Mouse (Mus musculus): ENCODE results near the gene Hc. TPM values are rescaled to one million over a fixed set of nuclear protein-coding genes. Genes with fewer than 3 reads are reported as not detected.

The Hc gene
- polyA plus RNA-seq, 1 experiment from 2014 or later: 1.1 TPM

DNA sequence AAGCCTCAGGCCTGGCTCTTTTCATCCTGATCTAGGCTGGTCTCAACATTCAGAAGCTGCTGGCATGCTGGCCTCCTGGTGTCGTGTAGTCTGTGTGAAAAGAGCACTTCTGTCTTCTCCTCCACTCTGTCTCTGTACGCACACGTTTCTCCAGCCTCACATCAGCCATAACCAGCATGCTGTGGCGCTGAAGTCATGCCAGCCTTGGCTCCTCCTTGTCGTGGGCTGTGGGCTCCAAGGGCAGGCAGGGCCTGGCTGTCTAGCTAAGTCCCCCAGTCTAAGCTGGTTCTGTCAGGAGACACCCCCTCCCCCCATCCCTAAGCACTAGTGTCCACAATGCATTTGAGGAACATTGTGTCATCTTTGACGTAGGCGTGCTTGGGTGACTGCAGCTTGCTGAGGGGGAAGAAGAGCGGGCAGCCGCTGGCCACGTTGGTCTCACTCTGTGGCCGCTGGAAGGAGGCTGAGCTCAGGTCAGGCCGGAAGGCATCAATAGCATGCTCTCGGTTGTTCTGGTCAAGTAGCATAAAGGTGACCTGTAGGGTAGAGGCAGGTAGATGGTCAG, 117.6 kb downstream of the Hc start:
- no peaks in the 10 kb centered on the region for H3K4me1 ChIP-seq (ENCODE audit: control insufficient read depth, insufficient read depth, low read length)
- H3K27me3 ChIP-seq (ENCODE audit: control insufficient read depth, insufficient read depth, low read depth, low read length): no peaks in the 10 kb centered on the region
- H3K36me3 ChIP-seq (ENCODE audit: control insufficient read depth, insufficient read depth, low read length): no peaks in the 10 kb centered on the region
- H3K4me3 ChIP-seq (ENCODE audit: low read depth, low read length): no peak overlapping the region
- H3K27ac ChIP-seq (ENCODE audit: low read length): no peak overlapping the region
- H3K9ac ChIP-seq (ENCODE audit: low read depth, low read length): no peak overlapping the region
- H3K9me3 ChIP-seq (replicated peaks; ENCODE audit: control insufficient read depth, low read length, poor library complexity, severe bottlenecking): no peaks in the 10 kb centered on the region
- H3K4me2 ChIP-seq (ENCODE audit: low read length): no peak overlapping the region
- whole genome bisulfite sequencing: 82% methylated on average over 13 of the region's 13 CpGs
- no peak for ATAC-seq

DNA sequence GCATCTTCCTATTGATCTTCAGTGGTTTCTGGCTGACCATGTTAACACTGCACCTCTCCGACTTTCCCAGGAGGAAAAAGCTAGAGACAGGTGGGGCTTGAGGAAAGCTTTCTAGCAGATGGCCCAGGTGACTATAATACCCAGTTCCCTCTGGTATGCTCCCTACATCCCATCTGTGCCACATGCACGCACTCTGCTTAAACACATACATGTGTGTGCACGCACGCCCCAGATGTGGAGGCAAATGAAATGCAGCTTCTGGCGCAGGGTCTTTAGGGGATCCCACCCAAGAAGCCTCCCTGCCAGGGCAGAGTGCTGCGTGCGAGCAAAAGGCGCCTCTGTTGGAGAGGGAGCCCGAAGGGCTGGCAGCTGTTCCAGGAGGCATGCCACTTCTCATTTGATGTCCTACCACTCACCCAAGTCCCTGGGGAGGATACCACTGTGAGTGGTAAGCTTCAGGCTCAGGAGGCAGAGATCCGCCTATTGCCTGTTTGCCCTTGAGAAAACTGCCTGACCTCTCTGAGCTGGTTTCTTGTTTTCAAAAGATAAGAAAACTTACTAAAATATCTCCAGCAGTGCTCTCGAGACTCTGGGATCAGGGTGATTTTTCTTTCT, 120.1 kb downstream of the Hc start:
- no peaks in the 10 kb centered on the region for H3K27me3 ChIP-seq (ENCODE audit: control insufficient read depth, insufficient read depth, low read depth, low read length)
- no peak overlapping the region for H3K27ac ChIP-seq (ENCODE audit: low read length)
- H3K9ac ChIP-seq (ENCODE audit: low read depth, low read length): no peak overlapping the region
- no peaks in the 10 kb centered on the region for H3K36me3 ChIP-seq (ENCODE audit: control insufficient read depth, insufficient read depth, low read length)
- H3K4me1 ChIP-seq (ENCODE audit: control insufficient read depth, insufficient read depth, low read length): no peaks in the 10 kb centered on the region
- no peak for ATAC-seq
- no peak overlapping the region for H3K4me2 ChIP-seq (ENCODE audit: low read length)
- H3K4me3 ChIP-seq (ENCODE audit: low read depth, low read length): no peak overlapping the region
- H3K9me3 ChIP-seq (replicated peaks; ENCODE audit: control insufficient read depth, low read length, poor library complexity, severe bottlenecking): no peaks in the 10 kb centered on the region
- 68% methylated on average over 11 of the region's 11 CpGs for WGBS

DNA sequence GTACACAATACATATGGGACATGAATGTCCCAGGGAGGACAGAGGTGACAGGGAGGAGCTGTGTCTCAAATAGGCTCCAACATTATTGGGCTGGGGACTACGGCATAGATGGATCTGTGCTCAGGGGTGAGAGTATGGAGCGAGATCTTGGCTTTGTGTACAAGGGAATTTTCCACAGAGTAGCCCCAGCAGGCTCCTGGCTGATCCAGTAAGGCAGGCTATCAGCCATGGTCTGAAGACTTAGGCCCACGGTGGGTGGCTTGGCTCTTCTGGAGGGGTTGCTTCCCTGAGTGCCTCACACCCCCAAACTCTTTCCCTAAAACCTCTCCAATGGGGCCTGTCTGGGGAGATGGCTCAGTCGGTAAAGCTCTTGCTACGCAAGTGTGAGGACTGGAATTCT, 121.0 kb downstream of the Hc start:
- no peaks in the 10 kb centered on the region for H3K4me1 ChIP-seq (ENCODE audit: control insufficient read depth, insufficient read depth, low read length)
- no peaks in the 10 kb centered on the region for H3K9me3 ChIP-seq (replicated peaks; ENCODE audit: control insufficient read depth, low read length, poor library complexity, severe bottlenecking)
- H3K27ac ChIP-seq (ENCODE audit: low read length): no peak overlapping the region
- no peaks in the 10 kb centered on the region for H3K36me3 ChIP-seq (ENCODE audit: control insufficient read depth, insufficient read depth, low read length)
- no peak for ATAC-seq
- no peak overlapping the region for H3K9ac ChIP-seq (ENCODE audit: low read depth, low read length)
- no peak overlapping the region for H3K4me3 ChIP-seq (ENCODE audit: low read depth, low read length)
- 86% methylated on average over 5 of the region's 5 CpGs for WGBS
- no peaks in the 10 kb centered on the region for H3K27me3 ChIP-seq (ENCODE audit: control insufficient read depth, insufficient read depth, low read depth, low read length)
- no peak overlapping the region for H3K4me2 ChIP-seq (ENCODE audit: low read length)

DNA sequence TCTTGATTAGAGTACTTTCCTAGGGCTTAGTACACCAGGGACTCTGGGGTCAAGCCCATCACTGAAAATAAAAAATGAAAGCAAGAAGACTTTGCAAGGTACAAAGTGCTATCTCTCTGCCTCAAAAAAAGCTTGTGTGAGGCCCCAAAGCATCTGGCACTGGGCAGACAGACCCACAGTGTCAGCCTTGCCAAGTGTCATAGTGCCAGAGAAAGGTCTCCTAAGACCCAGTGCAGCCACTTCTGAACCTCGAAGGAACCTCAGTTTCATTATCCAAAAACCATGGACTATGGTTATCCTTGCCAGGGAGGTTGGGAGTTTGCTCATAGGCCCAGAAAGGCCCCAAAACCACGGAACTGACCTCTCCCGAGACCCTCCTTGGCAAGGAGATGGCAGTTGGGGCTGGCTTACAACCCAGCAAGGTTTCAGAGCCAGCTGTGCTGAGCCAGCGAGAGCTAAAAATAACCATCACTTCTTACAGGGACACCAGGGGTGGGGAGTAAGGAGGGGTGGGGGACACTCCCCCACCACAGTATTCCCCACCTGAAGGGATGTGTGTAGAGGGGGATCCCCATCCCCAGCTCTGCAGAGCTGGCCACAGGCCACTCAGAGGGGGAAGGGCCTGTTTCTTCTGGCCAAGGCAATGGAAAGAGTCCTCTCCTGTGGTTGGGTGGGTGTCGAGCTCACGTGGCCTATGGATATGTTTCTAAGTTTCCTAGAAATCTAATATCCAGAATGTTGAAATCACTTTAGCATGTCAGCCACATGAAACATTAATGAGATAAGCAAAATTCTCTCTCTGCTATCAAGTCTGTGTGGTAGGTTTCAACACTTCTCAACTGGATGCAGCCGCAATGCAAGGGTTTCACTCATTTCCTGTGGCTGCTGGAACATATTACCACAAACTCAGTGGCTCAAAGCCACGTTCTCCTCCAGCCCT, 122.7 kb downstream of the Hc start:
- no peaks in the 10 kb centered on the region for H3K4me1 ChIP-seq (ENCODE audit: control insufficient read depth, insufficient read depth, low read length)
- no peak overlapping the region for H3K9ac ChIP-seq (ENCODE audit: low read depth, low read length)
- H3K27ac ChIP-seq (ENCODE audit: low read length): no peak overlapping the region
- 77% methylated on average over 8 of the region's 8 CpGs for WGBS
- H3K9me3 ChIP-seq (replicated peaks; ENCODE audit: control insufficient read depth, low read length, poor library complexity, severe bottlenecking): no peaks in the 10 kb centered on the region
- no peaks in the 10 kb centered on the region for H3K36me3 ChIP-seq (ENCODE audit: control insufficient read depth, insufficient read depth, low read length)
- ATAC-seq: no peak
- no peak overlapping the region for H3K4me2 ChIP-seq (ENCODE audit: low read length)
- H3K4me3 ChIP-seq (ENCODE audit: low read depth, low read length): no peak overlapping the region
- no peaks in the 10 kb centered on the region for H3K27me3 ChIP-seq (ENCODE audit: control insufficient read depth, insufficient read depth, low read depth, low read length)

DNA sequence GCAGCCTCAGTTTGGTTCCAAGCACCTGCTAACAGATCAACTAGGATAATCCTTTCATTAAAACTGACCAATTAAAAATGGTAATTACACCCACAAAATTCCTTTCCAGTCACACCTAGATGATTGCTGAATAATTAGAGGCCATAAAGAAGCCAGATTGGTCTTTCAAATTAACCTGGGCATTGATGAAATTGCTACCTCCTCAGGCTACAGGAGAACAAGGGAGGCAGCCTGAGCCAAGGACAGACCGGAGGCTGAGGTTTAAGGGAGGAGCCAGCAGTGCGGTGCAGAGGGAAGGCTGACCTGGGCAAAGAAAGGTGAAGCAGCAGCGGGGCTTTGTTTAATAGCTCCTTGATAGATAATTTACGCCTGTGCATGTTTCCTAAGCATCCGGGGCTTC, 123.8 kb downstream of the Hc start:
- Histone ChIP-seq H3K9me3 (replicated peaks; ENCODE audit: control insufficient read depth, low read length, poor library complexity, severe bottlenecking) (no peaks in the 10 kb centered on the region), H3K4me2 (ENCODE audit: low read length) (no peak overlapping the region), H3K27ac (ENCODE audit: low read length) (no peak overlapping the region), H3K27me3 (ENCODE audit: control insufficient read depth, insufficient read depth, low read depth, low read length) (no peaks in the 10 kb centered on the region), H3K9ac (ENCODE audit: low read depth, low read length) (no peak overlapping the region), H3K4me3 (ENCODE audit: low read depth, low read length) (no peak overlapping the region), H3K4me1 (ENCODE audit: control insufficient read depth, insufficient read depth, low read length) (no peaks in the 10 kb centered on the region), H3K36me3 (ENCODE audit: control insufficient read depth, insufficient read depth, low read length) (no peaks in the 10 kb centered on the region)
- ATAC-seq: no peak
- WGBS: 56% methylated on average over 5 of the region's 5 CpGs

Other genes starting within 250 kb of the Hc start
- gene Fbxw2, start 235.1 kb downstream of the Hc start, polyA plus RNA-seq (2015; fragmentation: Nextera tagmentation; extraction: Ambion mirVana): 102 and 106 TPM in 2 replicates
- not detected in 2 replicates for gene Gm34653, start 228.4 kb downstream of the Hc start, polyA plus RNA-seq (2015; fragmentation: Nextera tagmentation; extraction: Ambion mirVana)
- gene Cutal, start 187.0 kb downstream of the Hc start, polyA plus RNA-seq (2015; fragmentation: Nextera tagmentation; extraction: Ambion mirVana): 0.26 and 0.28 TPM in 2 replicates
- gene Psmd5, start 186.5 kb downstream of the Hc start, polyA plus RNA-seq (2015; fragmentation: Nextera tagmentation; extraction: Ambion mirVana): 98.8 and 110 TPM in 2 replicates
- 1.4 and 2.0 TPM in 2 replicates for gene Phf19, start 147.4 kb downstream of the Hc start, polyA plus RNA-seq (2015; fragmentation: Nextera tagmentation; extraction: Ambion mirVana)
- gene Traf1, start 99.7 kb downstream of the Hc start, polyA plus RNA-seq (2015; fragmentation: Nextera tagmentation; extraction: Ambion mirVana): 2.8 and 4.9 TPM in 2 replicates
- 0.41 and 0.80 TPM in 2 replicates for gene AI182371, start 40.1 kb upstream of the Hc start, polyA plus RNA-seq (2015; fragmentation: Nextera tagmentation; extraction: Ambion mirVana)
- gene Cntrl, start 48.1 kb upstream of the Hc start, polyA plus RNA-seq (2015; fragmentation: Nextera tagmentation; extraction: Ambion mirVana): 10.6 TPM in 2 replicates
- gene Rab14, start 139.7 kb upstream of the Hc start, polyA plus RNA-seq (2015; fragmentation: Nextera tagmentation; extraction: Ambion mirVana): 470 and 473 TPM in 2 replicates
- 18.0 and 20.5 TPM in 2 replicates for gene Gsn, start 194.9 kb upstream of the Hc start, polyA plus RNA-seq (2015; fragmentation: Nextera tagmentation; extraction: Ambion mirVana)